Mouse (Mus musculus) thymus, postnatal 10 days (tissue): ENCODE data around the gene Icosl.
A peak's percentile ranks its signal among the peaks of the same experiment; 100 is the strongest.
"Not testable (repeated sequence)": the region's sequence is repeated elsewhere in the genome, so short reads cannot be mapped to it uniquely, and the experiment has no call there.

Experiments
- DNase-seq, 2 experiments: peaks; one replicate each; pipeline ENCODE4 v3.0.0; 2021; ENCODE audit warnings: low spot score in 2 of 2

The Icosl gene

GRCm38 (mm10) chr10:78074977-78075376, 5.9 kb downstream of the Icosl start:
- DNase-seq: peak in 1 of 2 experiments; percentile 24

GRCm38 (mm10) chr10:78077862-78078261, 8.8 kb downstream of the Icosl start:
- no peak for DNase-seq

- DNase-seq: no peak
These were observed 9.2 kb downstream of the Icosl start for GRCm38 (mm10) chr10:78078276-78078675.

- DNase-seq: no peak
These were observed 11.0 kb downstream of the Icosl start for GRCm38 (mm10) chr10:78079955-78080591.

GRCm38 (mm10) chr10:78084073-78084472, 15.0 kb downstream of the Icosl start:
- DNase-seq: no peak

- DNase-seq: no peak
These were observed 16.6 kb downstream of the Icosl start for GRCm38 (mm10) chr10:78085711-78086110.

- no peak for DNase-seq
These were observed 17.5 kb downstream of the Icosl start for GRCm38 (mm10) chr10:78086444-78087061.

GRCm38 (mm10) chr10:78087101-78087511, 18.0 kb downstream of the Icosl start:
- peak in 1 of 2 experiments; percentile 18 for DNase-seq

- no peak for DNase-seq
These were observed 21.1 kb downstream of the Icosl start for GRCm38 (mm10) chr10:78090246-78090645.

GRCm38 (mm10) chr10:78090706-78091491, 21.8 kb downstream of the Icosl start:
- no peak for DNase-seq

- DNase-seq: no peak
These were observed 23.0 kb downstream of the Icosl start for GRCm38 (mm10) chr10:78091865-78092724.

- DNase-seq: no peak
These were observed 23.6 kb downstream of the Icosl start for GRCm38 (mm10) chr10:78092725-78093029.

GRCm38 (mm10) chr10:78095221-78095620, 26.1 kb downstream of the Icosl start:
- DNase-seq: no peak

- DNase-seq: no peak
These were observed 27.1 kb downstream of the Icosl start for GRCm38 (mm10) chr10:78095954-78096931.

- not testable (repeated sequence) for DNase-seq
These were observed 30.8 kb downstream of the Icosl start for GRCm38 (mm10) chr10:78099860-78100259.

GRCm38 (mm10) chr10:78100989-78101780, 32.1 kb downstream of the Icosl start:
- no peak for DNase-seq

- no peak for DNase-seq
These were observed 35.7 kb downstream of the Icosl start for GRCm38 (mm10) chr10:78104555-78105490.

GRCm38 (mm10) chr10:78105548-78105947, 36.4 kb downstream of the Icosl start:
- no peak for DNase-seq
